Mouse (Mus musculus): ENCODE measurements at regions not wholly inside any gene's neighbourhood (a gene's known extent, or its start where the extent isn't known, plus 50 kb on each side); places are given as distances from the start of the nearest gene placed in this dataset.
A peak's percentile ranks its signal among the peaks of the same experiment; 100 is the strongest.

DNA sequence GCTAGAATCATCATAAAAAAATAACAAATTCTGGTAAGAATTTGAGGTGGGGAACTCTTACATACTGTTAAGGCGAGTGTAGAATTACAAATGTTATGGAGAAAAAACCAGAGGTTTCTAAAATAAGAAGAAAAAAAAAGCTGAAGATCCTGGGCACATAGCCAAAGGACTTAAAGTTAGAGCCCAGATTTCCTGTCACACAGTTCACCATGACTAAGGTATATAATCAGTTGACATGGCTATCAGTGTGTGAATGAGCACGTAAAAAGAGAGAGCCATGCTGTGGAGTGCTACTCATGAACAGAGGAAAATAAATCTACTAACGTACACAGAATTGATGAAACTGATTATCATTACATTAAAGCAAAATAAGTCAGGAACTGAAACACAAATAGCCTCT lies 715.1 kb downstream of the Pdcd6ip start:
- DNase-seq (ENCODE audit: low spot score) (no peak), ATAC-seq (no peak)
- no peak overlapping the region for H3K4me3 ChIP-seq (ENCODE audit: low read length)
- no peaks in the 10 kb centered on the region for H3K27me3 ChIP-seq (ENCODE audit: insufficient read depth, low read length)
- no peaks in the 10 kb centered on the region for H3K36me3 ChIP-seq (ENCODE audit: insufficient read depth, low read length)
- H3K4me2 ChIP-seq (ENCODE audit: low read depth, low read length), result no peak overlapping the region
- no peaks in the 10 kb centered on the region for H3K9me3 ChIP-seq (ENCODE audit: low read length)
- H3K4me1 ChIP-seq (ENCODE audit: insufficient read depth, low read length), result no peaks in the 10 kb centered on the region
- 43% methylated on average over 3 of the region's 3 CpGs for WGBS
- no peak for TF ChIP-seq CTCF (IDR thresholded peaks at IDR 0.05; ENCODE audit: low read depth)
- no peak overlapping the region for H3K9ac ChIP-seq (replicated peaks; ENCODE audit: low read length)
- H3K27ac ChIP-seq, result no peak overlapping the region

GRCm38 (mm10) chr9:112983353-112983752 lies 724.7 kb downstream of the Pdcd6ip start:
- Histone ChIP-seq H3K27me3 (ENCODE audit: insufficient read depth, low read length) (no peaks in the 10 kb centered on the region), H3K4me2 (ENCODE audit: low read depth, low read length) (no peak overlapping the region), H3K4me1 (ENCODE audit: insufficient read depth, low read length) (no peaks in the 10 kb centered on the region), H3K4me3 (ENCODE audit: low read length) (no peak overlapping the region), H3K9me3 (ENCODE audit: low read length) (no peaks in the 10 kb centered on the region), H3K36me3 (ENCODE audit: insufficient read depth, low read length) (no peaks in the 10 kb centered on the region), H3K27ac (no peak overlapping the region), H3K9ac (replicated peaks; ENCODE audit: low read length) (no peak overlapping the region)
- DNase-seq (ENCODE audit: low spot score), result no peak
- no peak for ATAC-seq
- whole genome bisulfite sequencing, result 89% methylated on average over 6 of the region's 6 CpGs
- TF ChIP-seq CTCF (IDR thresholded peaks at IDR 0.05; ENCODE audit: low read depth), result no peak

DNA sequence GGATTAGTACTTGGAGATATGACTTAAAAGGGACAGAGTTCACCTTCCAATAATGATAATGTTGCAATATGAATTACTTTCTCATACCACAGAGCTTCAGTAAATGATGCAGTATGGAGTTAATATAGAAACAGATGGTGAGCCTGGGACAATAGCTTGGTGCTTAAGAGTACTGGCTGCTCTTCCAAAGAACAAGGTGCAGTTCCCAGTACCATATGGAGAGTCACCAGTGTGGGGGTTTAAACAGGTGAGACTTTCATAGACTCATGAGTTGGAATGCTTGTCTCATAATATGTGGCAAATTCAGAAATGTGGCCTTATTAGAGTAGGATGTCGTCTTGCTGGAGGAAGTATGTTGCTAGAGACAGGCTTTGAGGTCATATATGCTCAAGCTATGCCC lies 715.8 kb upstream of the Arpp21 start:
- H3K4me2 ChIP-seq (ENCODE audit: low read depth, low read length), result no peak overlapping the region
- no peaks in the 10 kb centered on the region for H3K4me1 ChIP-seq (ENCODE audit: insufficient read depth, low read length)
- H3K9ac ChIP-seq (replicated peaks; ENCODE audit: low read length), result no peak overlapping the region
- WGBS, result 72% methylated on average over 1 of the region's 1 CpGs
- H3K36me3 ChIP-seq (ENCODE audit: insufficient read depth, low read length), result no peaks in the 10 kb centered on the region
- H3K4me3 ChIP-seq (ENCODE audit: low read length), result no peak overlapping the region
- H3K27me3 ChIP-seq (ENCODE audit: insufficient read depth, low read length), result no peaks in the 10 kb centered on the region
- no peak for TF ChIP-seq CTCF (IDR thresholded peaks at IDR 0.05; ENCODE audit: low read depth)
- no peaks in the 10 kb centered on the region for H3K9me3 ChIP-seq (ENCODE audit: low read length)
- no peak overlapping the region for H3K27ac ChIP-seq
- no peak for ATAC-seq
- no peak for DNase-seq (ENCODE audit: low spot score)

GRCm38 (mm10) chr9:112950056-112950455 lies 714.3 kb upstream of the Arpp21 start:
- Histone ChIP-seq H3K27ac (no peak overlapping the region), H3K9ac (replicated peaks; ENCODE audit: low read length) (no peak overlapping the region), H3K36me3 (ENCODE audit: insufficient read depth, low read length) (no peaks in the 10 kb centered on the region), H3K4me1 (ENCODE audit: insufficient read depth, low read length) (no peaks in the 10 kb centered on the region), H3K4me2 (ENCODE audit: low read depth, low read length) (no peak overlapping the region), H3K27me3 (ENCODE audit: insufficient read depth, low read length) (no peaks in the 10 kb centered on the region), H3K4me3 (ENCODE audit: low read length) (no peak overlapping the region), H3K9me3 (ENCODE audit: low read length) (no peaks in the 10 kb centered on the region)
- TF ChIP-seq CTCF (IDR thresholded peaks at IDR 0.05; ENCODE audit: low read depth), result no peak
- no peak for ATAC-seq
- DNase-seq (ENCODE audit: low spot score), result no peak
- 83% methylated on average over 2 of the region's 2 CpGs for WGBS

DNA sequence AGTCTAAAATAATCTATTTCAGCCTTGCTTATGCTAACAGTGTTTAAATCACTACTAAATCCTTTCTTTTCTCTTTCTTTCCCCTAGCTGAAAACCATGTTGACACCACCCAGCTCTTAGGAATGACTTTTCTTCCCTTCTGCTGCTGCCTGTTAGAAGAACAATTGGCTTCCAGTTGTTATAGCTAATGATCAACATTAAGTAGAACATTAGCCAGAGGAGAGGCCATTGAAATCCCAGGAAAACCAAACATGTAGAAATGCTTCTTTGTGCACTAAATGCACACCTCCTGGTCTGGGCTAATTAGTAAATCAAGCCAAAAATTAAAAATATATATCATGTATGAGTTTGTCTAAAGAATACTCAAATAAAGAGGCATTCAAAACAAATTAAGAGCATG lies 703.0 kb upstream of the Arpp21 start:
- DNase-seq (ENCODE audit: low spot score) (no peak), ATAC-seq (no peak)
- no peaks in the 10 kb centered on the region for H3K36me3 ChIP-seq (ENCODE audit: insufficient read depth, low read length)
- no peak for TF ChIP-seq CTCF (IDR thresholded peaks at IDR 0.05; ENCODE audit: low read depth)
- no peaks in the 10 kb centered on the region for H3K9me3 ChIP-seq (ENCODE audit: low read length)
- no peak overlapping the region for H3K4me3 ChIP-seq (ENCODE audit: low read length)
- H3K4me1 ChIP-seq (ENCODE audit: insufficient read depth, low read length), result no peaks in the 10 kb centered on the region
- H3K4me2 ChIP-seq (ENCODE audit: low read depth, low read length), result no peak overlapping the region
- no peak overlapping the region for H3K27ac ChIP-seq
- H3K27me3 ChIP-seq (ENCODE audit: insufficient read depth, low read length), result no peaks in the 10 kb centered on the region
- no peak overlapping the region for H3K9ac ChIP-seq (replicated peaks; ENCODE audit: low read length)

- ATAC-seq (no peak), DNase-seq (ENCODE audit: low spot score) (peak; percentile 18)
- Histone ChIP-seq H3K36me3 (ENCODE audit: insufficient read depth, low read length) (no peaks in the 10 kb centered on the region), H3K9me3 (ENCODE audit: low read length) (no peaks in the 10 kb centered on the region), H3K9ac (replicated peaks; ENCODE audit: low read length) (no peak overlapping the region), H3K27ac (no peak overlapping the region), H3K4me3 (ENCODE audit: low read length) (no peak overlapping the region), H3K4me2 (ENCODE audit: low read depth, low read length) (no peak overlapping the region), H3K27me3 (ENCODE audit: insufficient read depth, low read length) (no peaks in the 10 kb centered on the region), H3K4me1 (ENCODE audit: insufficient read depth, low read length) (no peaks in the 10 kb centered on the region)
- no peak for TF ChIP-seq CTCF (IDR thresholded peaks at IDR 0.05; ENCODE audit: low read depth)
- WGBS, result 73% methylated on average over 6 of the region's 6 CpGs
These were observed 673.8 kb upstream of the Arpp21 start for GRCm38 (mm10) chr9:112909311-112910101.

- no peaks in the 10 kb centered on the region for H3K4me1 ChIP-seq (ENCODE audit: insufficient read depth, low read length)
- DNase-seq (ENCODE audit: low spot score), result peak; percentile 15
- no peak overlapping the region for H3K4me3 ChIP-seq (ENCODE audit: low read length)
- no peak overlapping the region for H3K4me2 ChIP-seq (ENCODE audit: low read depth, low read length)
- 75% methylated on average over 6 of the region's 6 CpGs for WGBS
- H3K9me3 ChIP-seq (ENCODE audit: low read length), result no peaks in the 10 kb centered on the region
- ATAC-seq, result no peak
- no peak overlapping the region for H3K9ac ChIP-seq (replicated peaks; ENCODE audit: low read length)
- H3K36me3 ChIP-seq (ENCODE audit: insufficient read depth, low read length), result no peaks in the 10 kb centered on the region
- no peak overlapping the region for H3K27ac ChIP-seq
- H3K27me3 ChIP-seq (ENCODE audit: insufficient read depth, low read length), result no peaks in the 10 kb centered on the region
- no peak for TF ChIP-seq CTCF (IDR thresholded peaks at IDR 0.05; ENCODE audit: low read depth)
These were observed 670.2 kb upstream of the Arpp21 start for GRCm38 (mm10) chr9:112905955-112906354.
